14 mouse cellular contexts compared by ENCODE assay signal in the genomic region with DNA sequence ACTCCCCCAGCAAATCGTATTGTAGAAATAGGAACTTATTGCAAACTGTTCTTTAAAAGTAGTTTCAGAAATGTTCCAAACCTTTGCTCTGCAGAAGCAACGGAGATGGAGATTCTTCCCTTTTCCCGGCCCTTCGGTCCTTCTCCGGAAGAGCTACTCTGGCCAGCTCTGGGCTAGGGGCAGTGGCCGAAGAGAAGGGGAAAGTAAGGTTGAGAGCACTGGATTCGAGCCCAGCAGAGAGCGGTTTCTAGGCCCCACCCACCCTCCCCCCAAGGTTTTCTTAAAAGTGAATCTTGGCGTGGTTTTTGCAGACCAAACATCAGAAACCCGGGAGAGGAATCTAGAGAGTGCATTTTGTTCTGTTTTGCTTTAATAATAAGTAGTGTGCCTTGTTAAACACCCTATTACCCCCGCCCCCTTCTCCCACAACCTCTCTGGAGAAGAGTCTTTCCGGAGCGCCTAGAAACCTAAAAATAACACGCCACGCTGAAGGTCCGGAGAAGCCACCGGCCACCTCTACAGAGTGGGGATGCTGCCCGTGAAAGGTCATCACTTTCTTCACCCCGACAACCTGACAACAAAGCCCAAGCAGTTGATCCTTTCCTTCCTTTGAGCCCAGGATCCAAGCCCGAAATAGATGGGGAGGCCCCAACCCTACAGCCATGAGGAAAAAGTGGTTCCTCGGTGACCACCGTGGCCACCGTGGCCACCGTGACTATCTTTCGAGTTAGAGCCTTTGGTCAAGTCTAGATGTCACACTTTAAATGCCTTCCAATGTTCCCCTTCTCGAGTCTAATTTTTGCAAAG. TPM values are rescaled to one million over a fixed set of nuclear protein-coding genes. Genes with fewer than 3 reads are reported as not detected.
DNase-seq lines count a peak whose midpoint lies in the region; ATAC-seq lines count a peak whose summit lies in the region.
"Had no signal": no experiment of that assay in that cellular context is flagged by ENCODE, and none has a peak within 500 bp of the region (broad histone marks: within the 10 kb centered on the region; RNA-seq: fewer than 3 reads in every experiment).

No protein-coding gene starts in this region.

- no peak overlapping the region for H3K27ac ChIP-seq in hindbrain, embryonic 16.5 days (ENCODE audit: low read depth, low read length)
- H3K27ac ChIP-seq in hindbrain, embryonic 13.5 days: no peak overlapping the region
- peak overlapping the region; percentile 77 for H3K27ac ChIP-seq in embryonic facial prominence, embryonic 12.5 days
- peak overlapping the region; percentile 47 for H3K27ac ChIP-seq in liver, embryonic 13.5 days

- no peak overlapping the region for H3K9ac ChIP-seq in hindbrain, embryonic 16.5 days (ENCODE audit: low read depth, low read length)
- H3K9ac ChIP-seq in hindbrain, embryonic 13.5 days: no peak overlapping the region
- H3K9ac ChIP-seq in embryonic facial prominence, embryonic 12.5 days: peak overlapping the region; percentile 46; the same call in 1 of the 2 replicates
- H3K9ac ChIP-seq in liver, embryonic 13.5 days: no peak overlapping the region

- H3K4me3 ChIP-seq in hindbrain, embryonic 16.5 days (ENCODE audit: low read length): no peak overlapping the region
- no peak overlapping the region for H3K4me3 ChIP-seq in hindbrain, embryonic 13.5 days
- peak overlapping the region; percentile 32 for H3K4me3 ChIP-seq in embryonic facial prominence, embryonic 12.5 days
- peak overlapping the region; percentile 8; the same call in 1 of the 2 replicates for H3K4me3 ChIP-seq in liver, embryonic 13.5 days (replicated peaks)
- H3K4me3 ChIP-seq: erythroblast, embryonic 14.5 days had no signal

- no peaks in the 10 kb centered on the region for H3K36me3 ChIP-seq in hindbrain, embryonic 16.5 days (ENCODE audit: control insufficient read depth, insufficient read depth, low read length)
- H3K36me3 ChIP-seq in hindbrain, embryonic 13.5 days: no peaks in the 10 kb centered on the region
- H3K36me3 ChIP-seq in embryonic facial prominence, embryonic 12.5 days: no peaks in the 10 kb centered on the region
- H3K36me3 ChIP-seq in liver, embryonic 13.5 days: no peaks in the 10 kb centered on the region

- WGBS in hindbrain, embryonic 16.5 days: under 1% methylated on average over 26 of the region's 26 CpGs
- WGBS in hindbrain, embryonic 13.5 days: under 1% methylated on average over 26 of the region's 26 CpGs
- WGBS in embryonic facial prominence, embryonic 12.5 days: under 1% methylated on average over 26 of the region's 26 CpGs
- WGBS in liver, embryonic 13.5 days (ENCODE audit: insufficient replicate concordance): 1% methylated on average over 26 of the region's 26 CpGs

- peaks cover 68% of the 10 kb centered on the region for H3K27me3 ChIP-seq in hindbrain, embryonic 16.5 days (replicated peaks; ENCODE audit: control insufficient read depth, insufficient read depth, low read length)
- peaks cover 100% of the 10 kb centered on the region for H3K27me3 ChIP-seq in hindbrain, embryonic 13.5 days
- H3K27me3 ChIP-seq in embryonic facial prominence, embryonic 12.5 days: peaks cover 86% of the 10 kb centered on the region
- peaks cover 99% of the 10 kb centered on the region for H3K27me3 ChIP-seq in liver, embryonic 13.5 days

- peak; percentile 23; the same call in 1 of the 2 replicates for ATAC-seq in hindbrain, embryonic 16.5 days
- no peak for ATAC-seq in hindbrain, embryonic 13.5 days (ENCODE audit: low FRiP score)
- no peak for ATAC-seq in embryonic facial prominence, embryonic 12.5 days (ENCODE audit: insufficient number of reproducible peaks, insufficient read depth, low FRiP score, low TSS enrichment)
- no peak for ATAC-seq in liver, embryonic 13.5 days (ENCODE audit: low read depth)

- H3K4me2 ChIP-seq in hindbrain, embryonic 16.5 days (ENCODE audit: low read length): no peak overlapping the region
- no peak overlapping the region for H3K4me2 ChIP-seq in hindbrain, embryonic 13.5 days
- peak overlapping the region; percentile 40 for H3K4me2 ChIP-seq in embryonic facial prominence, embryonic 12.5 days (replicated peaks)
- peak overlapping the region; percentile 14; the same call in 1 of the 2 replicates for H3K4me2 ChIP-seq in liver, embryonic 13.5 days

- peak; percentile 31 to 48 for DNase-seq in heart, postnatal 36 days
- DNase-seq in liver, embryonic 13.5 days: no peak
- DNase-seq in layer of hippocampus, adult 9-11 months: no peak
- no peak for DNase-seq in cerebellum, adult 11-12 months
- no peak for DNase-seq in spleen, adult 18-20 months
- DNase-seq: adrenal gland, postnatal 36 days; cerebellum, adult 2 months; gastrocnemius, postnatal 36 days; lung, postnatal 14 days had no signal

- no peaks in the 10 kb centered on the region for H3K9me3 ChIP-seq in hindbrain, embryonic 16.5 days (ENCODE audit: control insufficient read depth, low read length)
- no peaks in the 10 kb centered on the region for H3K9me3 ChIP-seq in hindbrain, embryonic 13.5 days
- no peaks in the 10 kb centered on the region for H3K9me3 ChIP-seq in embryonic facial prominence, embryonic 12.5 days
- no peaks in the 10 kb centered on the region for H3K9me3 ChIP-seq in liver, embryonic 13.5 days (replicated peaks)

- H3K4me1 ChIP-seq in hindbrain, embryonic 16.5 days (ENCODE audit: control insufficient read depth, insufficient read depth, low read depth, low read length): peaks cover 2% of the 10 kb centered on the region
- H3K4me1 ChIP-seq in hindbrain, embryonic 13.5 days (replicated peaks): peaks cover 9% of the 10 kb centered on the region
- H3K4me1 ChIP-seq in embryonic facial prominence, embryonic 12.5 days: peaks cover 19% of the 10 kb centered on the region; the same call in 1 of the 2 replicates
- no peaks in the 10 kb centered on the region for H3K4me1 ChIP-seq in liver, embryonic 13.5 days (replicated peaks)

- intact Hi-C loops in heart, postnatal 36 days (cut with DNase I): loop anchor here (2.0 to 10.0 kb wide), 4 partner anchors 28 to 651 kb away; no protein-coding TSS in a partner anchor

RNA-seq across cellular contexts. Expression of a gene that starts 12.1 kb away (rescaled TPM):
- polyA plus RNA-seq in hindbrain, embryonic 16.5 days (2015; fragmentation: Nextera tagmentation; extraction: Ambion mirVana): not detected in 2 replicates
- not detected in 2 replicates for polyA plus RNA-seq in hindbrain, embryonic 13.5 days (2015; fragmentation: Nextera tagmentation; extraction: Ambion mirVana)
- polyA plus RNA-seq in embryonic facial prominence, embryonic 12.5 days (2016; fragmentation: Nextera tagmentation; extraction: Ambion mirVana): 5.8 and 6.3 TPM in 2 replicates
- 10 to 100 TPM; 53.8 to 68.2 TPM for total RNA-seq in heart, postnatal 36 days (2021)
- polyA plus RNA-seq in liver, embryonic 13.5 days (2015; fragmentation: Nextera tagmentation; extraction: Ambion mirVana): 0.79 and 0.81 TPM in 2 replicates
- total RNA-seq: gastrocnemius, postnatal 36 days; layer of hippocampus, adult 8-10 months had no signal
- polyA plus RNA-seq: cerebellum, adult 2 months; erythroblast, embryonic 14.5 days had no signal

Comparison
In these comparisons a context has a peak if more than half of its experiments do, and no peak if none do; other contexts are left out.
1. H3K27ac ChIP-seq: peak in embryonic facial prominence, embryonic 12.5 days (single experiment) and liver, embryonic 13.5 days (single experiment); none in hindbrain, embryonic 16.5 days (single experiment) and hindbrain, embryonic 13.5 days (single experiment).
2. H3K4me2 ChIP-seq: peak in embryonic facial prominence, embryonic 12.5 days (single experiment) and liver, embryonic 13.5 days (single experiment); none in hindbrain, embryonic 16.5 days (single experiment) and hindbrain, embryonic 13.5 days (single experiment).
3. H3K4me3 ChIP-seq: peak in embryonic facial prominence, embryonic 12.5 days (single experiment) and liver, embryonic 13.5 days (single experiment); none in hindbrain, embryonic 16.5 days (single experiment) and hindbrain, embryonic 13.5 days (single experiment).
4. DNase-seq: peak in heart, postnatal 36 days (2 of 2); none in liver, embryonic 13.5 days (single experiment), layer of hippocampus, adult 9-11 months (single experiment), cerebellum, adult 11-12 months (single experiment) and spleen, adult 18-20 months (0 of 2).